Mouse (Mus musculus) layer of hippocampus, adult 8-10 months (tissue): ENCODE results near the gene Fras1. TPM values are rescaled to one million over a fixed set of nuclear protein-coding genes. Genes with fewer than 3 reads are reported as not detected.

Experiments used
- DNase-seq, 2 experiments: peaks; one replicate each; pipeline ENCODE4 v3.0.0; 2022; ENCODE audit warnings: low spot score in 2 of 2
- total RNA-seq, 4 experiments: library from RNA; stranded (reverse); gene quantifications; 2 replicates each; pipeline ENCODE4 v1.2.4; 2022

The Fras1 gene
- total RNA-seq: 10 to 100 TPM; 13.5 to 16.6 (median 15.3) TPM

DNA sequence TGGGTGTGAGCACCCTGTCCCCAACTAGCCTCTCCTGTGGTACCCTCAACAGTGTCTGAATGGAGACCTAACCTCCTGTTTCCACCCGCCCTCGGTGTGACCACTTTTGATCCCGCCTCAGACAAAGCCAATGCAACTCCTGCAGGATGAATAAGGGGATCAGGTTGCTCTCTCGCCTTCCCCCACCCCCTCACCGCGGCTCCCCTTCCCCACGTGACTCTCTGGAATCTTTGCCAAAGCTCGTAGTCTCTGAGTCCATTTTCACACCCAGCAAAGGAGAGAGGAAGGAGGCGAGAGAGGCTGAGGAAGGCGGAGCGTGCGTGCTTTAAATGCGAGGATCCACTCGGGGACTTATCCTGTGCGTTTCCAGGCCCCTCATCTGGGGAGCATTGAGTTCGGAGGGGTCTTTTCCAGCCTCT is at the start of gene Fras1:
Gene Fras1 (plus strand): TSS at position 389 of the 419 bp plus-strand sequence.
- peak in 1 of 2 experiments; percentile 28 for DNase-seq

DNA sequence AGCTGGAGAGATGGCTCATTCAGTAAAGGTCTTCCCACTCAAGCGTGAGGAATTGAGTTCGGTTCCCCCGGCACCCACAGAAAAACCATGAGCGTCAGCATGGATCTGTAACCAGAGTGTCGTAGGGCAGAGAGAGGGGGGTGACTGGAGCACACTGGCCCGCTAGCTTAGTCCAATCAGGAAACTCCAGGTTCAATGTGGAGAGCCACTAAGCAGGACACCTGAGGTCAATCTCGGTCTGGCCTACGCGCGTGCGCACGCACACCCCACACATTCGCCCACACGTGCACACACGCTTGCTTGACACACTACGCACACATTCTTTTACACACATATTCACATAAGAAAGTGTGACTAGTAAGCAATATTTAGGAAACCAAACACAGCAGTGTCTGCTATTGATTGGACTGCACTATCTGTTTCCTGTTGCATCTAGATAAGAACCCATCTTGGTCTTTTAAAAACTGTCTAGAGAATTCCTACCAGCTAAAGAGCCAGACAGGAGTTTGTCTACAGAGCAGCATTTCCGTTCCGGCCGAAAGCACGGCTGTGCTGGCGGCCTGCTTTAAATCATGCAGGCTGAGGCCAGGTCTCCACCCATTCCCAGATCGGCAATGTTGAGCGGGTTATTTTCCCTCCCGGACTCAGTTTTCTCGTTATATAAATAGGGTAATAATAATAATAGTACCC is 42.6 kb upstream of the Fras1 start:
- no peak for DNase-seq

- no peak for DNase-seq
These were observed 42.1 kb upstream of the Fras1 start for GRCm38 (mm10) chr5:96331738-96332070.

DNA sequence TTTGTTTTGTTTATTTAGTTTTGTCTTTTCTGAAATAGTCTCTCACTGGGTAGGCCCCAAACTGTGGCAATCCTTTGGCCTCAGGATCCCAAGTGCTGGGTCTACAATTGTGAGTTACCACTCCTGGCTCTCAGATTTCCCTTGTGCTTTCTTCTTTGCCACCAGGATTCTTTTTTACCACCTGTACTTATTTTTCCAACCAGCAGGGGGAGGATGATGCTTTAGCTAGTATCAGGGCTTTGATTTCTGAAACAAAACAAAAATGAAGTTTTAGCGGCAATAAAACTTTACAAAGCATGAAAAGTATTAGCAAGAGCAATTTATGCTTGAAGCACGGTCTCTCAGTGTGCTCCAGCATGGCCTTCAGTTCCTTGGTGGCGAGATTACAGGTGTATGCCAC is 39.8 kb upstream of the Fras1 start:
- DNase-seq: no peak

GRCm38 (mm10) chr5:96340564-96340963 is 33.2 kb upstream of the Fras1 start:
- no peak for DNase-seq

DNA sequence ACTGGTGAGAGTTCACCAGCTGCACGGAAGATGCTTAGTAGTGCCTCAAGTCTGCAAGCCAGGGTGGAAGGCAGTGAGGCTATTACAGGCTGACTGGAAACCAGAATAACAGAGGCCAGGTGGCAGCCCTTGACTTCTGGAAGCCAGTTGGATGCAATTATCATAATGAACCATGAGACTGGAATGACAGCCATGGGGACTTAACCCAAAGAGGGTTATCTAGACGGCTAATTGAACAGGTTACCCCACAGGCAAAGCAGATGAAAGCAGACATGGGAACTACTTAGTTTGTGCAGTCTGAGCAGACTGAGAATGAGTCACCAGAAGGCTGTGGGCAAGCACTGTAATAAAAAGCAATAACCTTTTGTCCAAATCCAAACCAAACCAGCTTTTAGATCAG is 28.8 kb upstream of the Fras1 start:
- no peak for DNase-seq

DNA sequence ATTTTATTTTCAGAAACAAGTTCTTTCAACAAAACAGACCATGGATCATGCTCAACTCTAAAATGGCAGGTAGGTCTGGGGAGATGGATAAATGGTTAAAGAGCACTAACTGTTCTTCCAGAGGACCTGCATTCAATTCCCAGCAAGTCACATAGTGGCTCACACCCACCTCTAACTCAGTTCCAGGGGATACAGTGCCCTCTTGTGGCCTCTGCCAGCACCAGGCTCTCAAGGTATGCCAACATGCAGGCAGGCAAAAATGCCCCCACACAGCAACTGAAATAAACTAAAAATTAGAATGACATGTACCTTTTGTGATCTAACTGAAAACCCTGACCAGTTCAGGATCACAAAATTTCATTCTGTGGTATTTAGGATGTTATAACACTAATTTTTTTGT is 21.8 kb upstream of the Fras1 start:
- DNase-seq: no peak

DNA sequence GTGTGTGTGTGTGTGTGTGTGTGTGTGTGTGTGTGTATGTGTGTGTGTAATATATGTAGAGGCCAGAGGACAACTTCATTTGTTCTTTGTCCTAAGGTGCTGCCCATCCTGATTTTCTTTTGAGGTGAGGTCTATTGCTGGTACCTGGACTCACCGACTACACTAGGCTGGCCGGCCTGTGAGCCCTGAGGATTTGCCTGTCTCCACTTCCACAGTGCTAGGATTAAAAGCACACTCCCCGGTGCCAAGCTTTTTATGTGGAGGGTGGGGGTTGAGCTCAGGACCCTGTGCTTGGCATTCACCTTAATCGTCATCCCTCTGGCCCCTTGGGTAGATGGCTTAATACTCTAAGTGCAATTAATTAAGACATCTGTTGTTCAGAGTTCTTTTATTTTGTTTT is 9.8 kb upstream of the Fras1 start:
- DNase-seq: no peak

DNA sequence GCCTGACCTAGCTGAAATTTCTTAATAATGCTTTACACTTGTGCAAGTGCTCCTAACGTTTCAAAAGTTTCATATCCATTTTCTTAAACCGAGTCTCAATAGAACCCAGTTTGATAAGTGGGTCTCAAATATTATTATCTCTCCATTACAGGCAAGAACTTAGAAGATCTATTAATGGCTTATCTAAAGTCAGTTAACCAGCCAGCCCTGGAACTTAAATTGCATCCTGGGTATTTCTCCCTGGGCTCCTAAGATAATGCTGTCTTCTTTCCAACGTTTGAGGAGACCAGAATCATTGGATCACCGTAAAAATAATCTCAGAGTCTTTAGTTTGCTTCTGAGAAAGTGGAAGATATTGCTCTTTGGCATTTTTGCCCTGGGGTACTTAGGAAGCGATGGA is 8.2 kb upstream of the Fras1 start:
- no peak for DNase-seq

- DNase-seq: no peak
These were observed 6.5 kb upstream of the Fras1 start for GRCm38 (mm10) chr5:96367260-96367659.

GRCm38 (mm10) chr5:96373106-96373505 is 649 bp upstream of the Fras1 start:
- DNase-seq: no peak

DNA sequence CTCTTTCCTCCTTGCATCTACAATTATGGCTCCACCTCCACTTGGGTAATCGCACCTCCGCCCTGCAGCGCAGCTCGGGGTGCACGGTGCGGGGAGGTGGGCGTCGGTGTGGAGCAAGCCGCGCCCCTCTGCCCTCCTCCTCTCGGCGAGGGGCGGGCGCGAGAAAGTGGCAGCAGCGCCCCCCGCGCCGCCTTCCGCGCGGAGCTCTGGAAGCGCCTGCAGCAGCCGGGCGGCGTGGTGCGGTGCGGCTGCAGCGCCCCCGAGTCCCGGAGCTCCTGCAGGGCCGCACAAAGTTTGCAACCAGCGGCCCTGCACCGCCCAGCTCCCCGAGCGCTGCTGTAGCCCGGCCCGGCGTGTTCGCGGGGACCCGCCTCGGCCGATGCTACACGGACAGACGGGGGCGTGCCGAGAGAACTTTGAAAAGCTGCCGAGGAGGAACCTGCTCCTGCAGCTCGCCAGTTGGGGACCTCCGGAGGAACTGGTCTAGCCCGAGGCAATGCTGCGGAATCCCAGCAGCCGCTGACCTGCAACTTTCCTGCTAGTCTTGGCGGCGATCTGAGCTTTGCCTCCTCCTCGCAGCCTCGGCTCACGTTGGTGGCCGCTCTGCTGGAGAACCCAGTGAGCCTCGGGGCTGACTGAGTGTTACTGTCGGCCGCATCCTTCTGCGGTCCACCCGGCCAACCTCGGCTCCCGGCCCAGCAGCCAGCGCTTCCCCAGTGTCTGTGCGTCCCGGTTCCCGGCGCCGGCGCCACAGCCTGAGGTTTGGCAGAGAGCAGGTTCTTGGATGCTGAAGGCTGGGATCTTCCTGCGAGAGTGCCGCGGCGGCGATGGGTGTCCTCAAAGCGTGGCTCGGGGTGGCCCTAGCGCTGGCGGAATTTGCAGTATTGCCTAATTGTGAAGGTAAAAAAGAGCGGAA is 489 bp downstream of the Fras1 start:
- peak; percentile 9 to 47 for DNase-seq

GRCm38 (mm10) chr5:96375391-96375831 is 1.7 kb downstream of the Fras1 start:
- no peak for DNase-seq

DNA sequence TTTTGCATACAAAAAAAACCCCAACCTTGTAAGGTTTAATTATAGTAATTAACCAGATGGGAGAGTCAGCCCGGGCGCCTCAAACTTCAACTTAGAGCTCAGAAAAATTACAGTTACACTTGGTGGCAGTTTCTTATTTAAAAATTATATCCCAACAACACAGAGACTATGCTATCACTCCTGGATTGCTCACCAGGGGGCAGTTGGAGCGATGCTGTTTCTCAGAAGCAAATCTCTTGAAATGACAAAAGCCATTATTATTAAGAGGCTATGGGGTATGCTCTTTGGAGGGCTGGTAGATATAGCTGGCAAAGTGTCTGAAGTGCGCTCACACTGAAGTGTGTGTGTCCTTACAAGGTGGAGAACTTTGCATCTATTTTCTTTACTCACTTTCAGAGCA is 2.5 kb downstream of the Fras1 start:
- DNase-seq: no peak

- DNase-seq: no peak
These were observed 12.6 kb downstream of the Fras1 start for GRCm38 (mm10) chr5:96386138-96386933.

DNA sequence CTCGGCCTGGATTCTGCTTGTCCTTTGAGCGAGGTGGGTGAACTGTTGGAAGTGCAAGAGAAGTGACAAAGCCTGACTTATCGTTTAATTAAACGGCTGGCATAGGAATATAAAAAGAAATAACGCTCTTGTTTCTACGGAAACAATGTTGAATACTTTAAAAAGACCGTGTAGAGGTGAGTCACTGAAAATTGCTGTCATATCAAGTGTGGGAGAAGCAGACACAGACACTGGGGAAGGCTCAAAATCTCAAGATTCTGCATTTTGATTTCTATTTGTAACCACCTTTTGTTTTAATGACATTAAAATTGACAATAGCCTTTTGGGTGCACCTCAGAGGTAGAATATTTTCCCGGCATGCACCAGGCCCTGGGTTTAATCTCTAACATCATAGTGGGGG is 14.6 kb downstream of the Fras1 start:
- DNase-seq: no peak

GRCm38 (mm10) chr5:96389963-96390623 is 16.3 kb downstream of the Fras1 start:
- no peak for DNase-seq

- DNase-seq: no peak
These were observed 17.3 kb downstream of the Fras1 start for GRCm38 (mm10) chr5:96391086-96391485.

DNA sequence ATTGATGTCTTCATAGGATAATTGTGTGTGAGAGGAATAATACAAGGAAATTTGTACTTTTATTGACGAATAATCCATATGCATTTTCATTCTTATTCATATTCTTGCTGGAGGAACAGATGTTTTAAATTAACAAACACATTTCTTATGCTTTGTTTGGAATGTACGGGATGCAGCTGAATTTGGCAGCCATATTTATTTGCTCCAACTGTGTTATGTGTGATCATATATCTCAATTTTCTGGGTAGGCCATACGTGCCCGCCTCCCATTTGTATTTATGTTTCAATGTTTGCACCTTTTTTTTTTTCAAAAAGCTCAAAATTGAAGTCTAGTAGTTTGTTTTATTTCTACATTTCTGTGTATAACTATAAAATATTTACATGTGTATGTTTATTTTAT is 21.2 kb downstream of the Fras1 start:
- no peak for DNase-seq

DNA sequence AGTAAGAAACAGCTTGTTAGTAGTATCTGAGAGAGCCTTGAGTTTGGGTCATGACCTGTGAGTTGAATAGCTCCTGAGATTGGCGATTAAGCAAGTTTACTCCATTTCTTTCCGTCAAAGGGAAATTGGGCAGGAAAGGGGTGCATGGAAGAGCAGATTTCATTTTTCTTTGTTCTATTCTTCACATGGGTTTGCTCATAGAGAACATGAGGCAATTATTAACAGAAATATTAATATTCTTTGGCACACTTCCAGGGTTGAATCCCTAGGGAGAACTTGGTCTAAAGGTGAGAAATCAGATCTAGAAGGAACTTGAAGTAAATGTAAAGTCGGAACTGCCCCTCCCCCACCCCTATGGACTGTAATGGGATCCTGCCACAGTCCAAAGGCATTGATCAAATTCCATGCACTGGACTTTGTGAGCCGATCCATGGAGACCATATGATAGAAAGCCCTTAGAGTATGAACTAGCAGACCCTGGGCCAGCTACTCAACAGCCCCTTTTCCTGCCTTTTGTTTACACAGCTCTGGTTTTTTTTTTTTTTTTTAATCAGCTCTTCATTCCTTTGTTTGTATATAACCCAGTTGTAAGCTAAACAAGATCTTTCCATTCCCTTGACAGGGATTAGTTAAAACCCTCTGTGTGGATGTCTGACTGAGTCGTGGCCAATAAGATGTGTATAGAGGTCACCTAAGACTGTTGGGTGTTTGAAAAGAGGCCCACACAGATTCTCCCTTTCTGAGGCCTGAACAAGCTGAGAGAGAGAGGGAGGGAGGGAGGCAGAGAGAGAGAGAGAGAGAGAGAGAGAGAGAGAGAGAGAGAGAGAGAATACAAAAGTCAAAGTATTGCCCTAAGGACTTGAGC is 22.3 kb downstream of the Fras1 start:
- DNase-seq: no peak
